Mouse (Mus musculus) C2C12 (cell line): ENCODE measurements around the gene Sycp2.

ENCODE experiments used
- CTCF ChIP-seq: IDR thresholded peaks from one replicate; pipeline ENCODE4 v1.5.1; 2011; ENCODE audit not compliant: control insufficient read depth, insufficient read depth, insufficient read length
- FOSL1 ChIP-seq: IDR thresholded peaks from one replicate; pipeline ENCODE4 v1.8.0; 2011; ENCODE audit warnings: mild to moderate bottlenecking, low read length; ENCODE audit not compliant: poor library complexity, insufficient read depth, severe bottlenecking
- MAX ChIP-seq: IDR thresholded peaks from one replicate; pipeline ENCODE4 v1.6.1; 2011; ENCODE audit warnings: mild to moderate bottlenecking, control low read depth
- MYOD1 ChIP-seq: IDR thresholded peaks from one replicate; pipeline ENCODE4 v1.6.1; 2011; ENCODE audit warnings: low read depth; ENCODE audit not compliant: control insufficient read depth, insufficient read length
- MYOG ChIP-seq: IDR thresholded peaks from one replicate; pipeline ENCODE4 v1.6.1; 2011; ENCODE audit not compliant: control insufficient read depth, insufficient read length; ENCODE audit errors: extremely low read depth
- USF1 ChIP-seq: IDR thresholded peaks from one replicate; pipeline ENCODE4 v1.6.1; 2011; ENCODE audit warnings: low read depth, mild to moderate bottlenecking, control low read depth, moderate library complexity

GRCm38 (mm10) chr2:178422186-178422585, 14.7 kb upstream of the Sycp2 start:
- TF ChIP-seq MYOD1 = no peak
- TF ChIP-seq CTCF = no peak
- TF ChIP-seq USF1 = no peak
- TF ChIP-seq FOSL1 = no peak
- TF ChIP-seq MAX = no peak
- no peak for TF ChIP-seq MYOG
